Mouse (Mus musculus) lung, postnatal 0 days (tissue): ENCODE measurements at regions not wholly inside any gene's neighbourhood (a gene's known extent, or its start where the extent isn't known, plus 50 kb on each side); places are given as distances from the start of the nearest gene placed in this dataset.

Source experiments
- CTCF ChIP-seq: IDR thresholded peaks from 2 replicates; pipeline ENCODE4 v1.5.1; 2016; ENCODE audit warnings: antibody characterized with exemption, mild to moderate bottlenecking
- EP300 ChIP-seq: IDR thresholded peaks from 2 replicates; pipeline ENCODE4 v1.6.1; 2016; ENCODE audit warnings: antibody characterized with exemption, mild to moderate bottlenecking, control low read depth

- TF ChIP-seq EP300: no peak
- TF ChIP-seq CTCF: no peak
Measured at GRCm38 (mm10) chr1:43305349-43306278, 108.8 kb upstream of the Fhl2 start.
